Mouse (Mus musculus) neural tube, embryonic 11.5 days (tissue): Measurements from ENCODE around the gene Eef1b2. TPM values are rescaled to one million over a fixed set of nuclear protein-coding genes. Genes with fewer than 3 reads are reported as not detected.

ENCODE experiments used
- ATAC-seq: fragments of 200-750 bp; cut with Nextera tagmentation; 2 replicates; pipeline ENCODE4 v1.8.0; 2017; ENCODE audit warnings: moderate number of reproducible peaks, mild to moderate bottlenecking, moderate TSS enrichment, moderate library complexity; ENCODE audit not compliant: insufficient read depth, low FRiP score, low TSS enrichment
- DNase-seq: peaks from one replicate; pipeline ENCODE4 v3.0.0-alpha.2; 2015; ENCODE audit warnings: low spot score
- H3K27ac ChIP-seq: fragments of 300-500 bp; sonication (generic); 2 replicates; pipeline ENCODE4 v1.5.1; 2014; ENCODE audit warnings: low read depth, mild to moderate bottlenecking, low read length
- H3K27me3 ChIP-seq: fragments of 300-500 bp; sonication (generic); 2 replicates; pipeline ENCODE4 v1.6.1; 2014; ENCODE audit warnings: mild to moderate bottlenecking, low read length, mixed read lengths; ENCODE audit not compliant: control insufficient read depth, insufficient read depth
- H3K36me3 ChIP-seq: fragments of 300-500 bp; sonication (generic); 2 replicates; pipeline ENCODE4 v1.6.1; 2014; ENCODE audit warnings: mild to moderate bottlenecking, low read length, moderate library complexity, mixed read lengths; ENCODE audit not compliant: control insufficient read depth, insufficient read depth
- H3K4me1 ChIP-seq: fragments of 300-500 bp; sonication (generic); 2 replicates; pipeline ENCODE4 v1.6.1; 2014; ENCODE audit warnings: low read length, mixed read lengths; ENCODE audit not compliant: control insufficient read depth, insufficient read depth
- H3K4me2 ChIP-seq: fragments of 300-500 bp; sonication (generic); 2 replicates; pipeline ENCODE4 v1.6.1; 2014; ENCODE audit warnings: low read depth, mild to moderate bottlenecking, moderate library complexity
- H3K4me3 ChIP-seq: fragments of 300-500 bp; sonication (generic); 2 replicates; pipeline ENCODE4 v1.5.1; 2014; ENCODE audit warnings: low read depth, low read length
- H3K9ac ChIP-seq: fragments of 300-500 bp; sonication (generic); 2 replicates; pipeline ENCODE4 v1.6.1; 2014; ENCODE audit warnings: mild to moderate bottlenecking, low read length
- H3K9me3 ChIP-seq: fragments of 300-500 bp; sonication (generic); 2 replicates; pipeline ENCODE4 v1.6.1; 2016; ENCODE audit warnings: low read length; ENCODE audit not compliant: control insufficient read depth
- WGBS: fragments of 180-500 bp; shearing (Covaris S2); extraction: QIAGEN DNeasy Blood & Tissue Kit; methylation state at CpG from one replicate; pipeline ENCODE4 v1.1.7; 2014; 5-methylcytosine and 5-hydroxymethylcytosine counted together
- polyA plus RNA-seq: library from polyadenylated mRNA; unstranded; fragments of >200 nt; fragmentation: Nextera tagmentation; extraction: Ambion mirVana; gene quantifications from 2 replicates; pipeline ENCODE4 v1.2.1, GENCODE M21; 2014

The Eef1b2 gene
- polyA plus RNA-seq, 1 experiment from 2014 or later, result 557 TPM

DNA sequence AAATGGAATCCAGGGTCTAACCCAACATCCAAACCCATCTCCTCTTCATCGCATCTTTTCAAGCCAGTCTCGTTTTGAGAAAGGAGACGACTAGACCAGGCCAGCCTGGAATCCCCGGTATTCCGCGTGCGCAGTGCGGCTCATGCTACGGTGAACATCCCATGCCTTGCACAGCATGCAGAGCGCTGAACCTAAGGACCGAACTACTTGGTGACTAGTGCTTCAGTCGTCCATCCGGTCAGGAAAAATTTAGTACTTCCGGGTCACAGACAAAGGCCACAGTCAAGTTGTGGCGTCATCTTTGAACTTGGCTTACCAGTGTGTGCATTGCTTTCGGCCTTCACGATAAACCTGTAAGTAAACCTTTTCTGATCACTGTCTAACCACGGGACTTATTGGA is 23.7 kb downstream of the Eef1b2 start:
- 94% methylated on average over 18 of the region's 18 CpGs for WGBS
- no peak for ATAC-seq
- H3K27ac ChIP-seq, result no peak overlapping the region

DNA sequence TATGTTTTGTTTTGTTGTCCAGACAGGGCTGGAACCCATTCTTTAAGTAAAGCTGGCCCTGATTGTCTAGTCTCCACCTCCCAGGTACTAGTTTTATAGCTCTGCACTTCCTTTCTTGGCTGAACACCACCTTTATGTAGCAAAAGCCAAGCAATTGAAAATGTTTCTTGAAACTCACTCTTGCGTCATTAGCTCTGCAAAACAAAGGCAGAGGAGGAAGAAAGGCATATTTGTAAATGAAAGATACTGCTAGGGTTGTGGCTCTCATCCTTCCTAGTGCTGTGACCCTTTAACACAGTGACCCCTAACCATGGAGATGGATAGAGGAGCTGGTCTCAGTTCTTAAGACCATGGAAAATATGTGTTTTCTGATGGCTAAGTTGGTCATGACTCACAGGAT is 25.0 kb downstream of the Eef1b2 start:
- DNase-seq, result no peak
- Histone ChIP-seq H3K9ac (no peak overlapping the region), H3K9me3 (no peaks in the 10 kb centered on the region), H3K36me3 (no peaks in the 10 kb centered on the region), H3K27me3 (no peaks in the 10 kb centered on the region), H3K27ac (no peak overlapping the region), H3K4me1 (peaks cover 8% of the 10 kb centered on the region; the same call in 1 of the 2 replicates), H3K4me2 (no peak overlapping the region), H3K4me3 (no peak overlapping the region)
- ATAC-seq, result no peak
- 70% methylated on average over 1 of the region's 1 CpGs for WGBS

More for the DNA sequence above, 23.7 kb downstream of the Eef1b2 start:
- H3K4me2 ChIP-seq, result no peak overlapping the region
- H3K9ac ChIP-seq, result no peak overlapping the region
- peaks cover 8% of the 10 kb centered on the region; the same call in 1 of the 2 replicates for H3K4me1 ChIP-seq
- no peak overlapping the region for H3K4me3 ChIP-seq
- no peaks in the 10 kb centered on the region for H3K9me3 ChIP-seq
- no peaks in the 10 kb centered on the region for H3K36me3 ChIP-seq
- no peaks in the 10 kb centered on the region for H3K27me3 ChIP-seq
- DNase-seq, result no peak

DNA sequence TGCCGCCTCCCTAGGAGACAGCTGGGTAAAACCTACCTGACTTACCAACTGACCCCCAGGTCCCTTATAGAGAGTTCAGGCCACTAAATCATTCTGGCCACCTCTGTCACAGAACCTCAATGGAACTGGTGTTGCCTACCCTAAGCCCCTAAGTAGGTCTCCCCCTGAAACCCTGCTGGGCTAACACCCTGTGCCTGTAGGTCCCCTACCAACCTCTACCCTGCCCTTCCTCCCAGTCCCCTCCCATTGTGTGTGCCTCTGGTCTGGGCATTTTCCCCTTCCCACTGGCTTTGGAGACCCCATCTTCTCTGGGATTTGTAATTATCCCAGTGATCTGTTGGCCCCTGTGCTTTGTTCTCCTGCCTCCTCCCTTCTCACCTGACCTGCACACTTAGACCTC is 26.8 kb downstream of the Eef1b2 start:
- H3K4me2 ChIP-seq, result no peak overlapping the region
- H3K27ac ChIP-seq, result no peak overlapping the region; the same call in 1 of the 2 replicates
- H3K9me3 ChIP-seq, result no peaks in the 10 kb centered on the region
- DNase-seq (no peak), ATAC-seq (no peak)
- H3K27me3 ChIP-seq, result no peaks in the 10 kb centered on the region
- no peak overlapping the region for H3K9ac ChIP-seq
- whole genome bisulfite sequencing, result 53% methylated on average over 1 of the region's 1 CpGs
- H3K36me3 ChIP-seq, result no peaks in the 10 kb centered on the region
- no peak overlapping the region for H3K4me3 ChIP-seq
- peaks cover 8% of the 10 kb centered on the region; the same call in 1 of the 2 replicates for H3K4me1 ChIP-seq

DNA sequence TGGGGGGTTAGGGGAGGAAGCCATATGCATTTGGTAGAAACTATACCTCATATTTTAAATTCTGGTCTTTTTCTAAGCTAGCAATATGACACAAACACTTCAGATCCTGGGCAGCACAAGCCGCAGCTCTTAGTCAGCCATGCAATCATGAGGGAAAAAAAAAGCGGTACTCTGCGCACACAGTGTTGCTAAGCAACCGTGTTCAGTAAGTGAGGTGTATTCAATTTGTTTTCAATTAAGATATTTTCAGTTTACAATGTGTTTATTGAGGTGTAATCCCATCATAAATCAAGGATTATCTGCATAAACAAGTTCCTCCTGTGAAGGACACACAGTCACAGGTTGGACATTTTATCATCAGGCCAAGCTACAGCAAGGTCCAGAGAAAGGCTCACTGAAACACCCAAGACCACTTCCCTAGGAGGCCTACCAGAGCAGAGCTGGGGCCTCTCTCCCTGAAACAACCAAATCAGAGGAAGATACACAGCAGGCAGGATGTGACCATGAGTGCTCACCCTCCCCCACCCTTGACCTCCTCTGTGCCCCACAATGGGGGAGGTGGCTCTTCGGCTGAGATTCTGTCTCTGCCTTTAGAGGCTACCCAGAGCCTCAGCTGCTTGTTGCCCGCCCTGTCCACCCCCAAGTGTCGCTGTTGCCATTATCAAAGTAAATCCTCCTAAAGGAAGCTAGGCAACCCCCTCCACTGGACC is 27.5 kb downstream of the Eef1b2 start:
- DNase-seq, result peak; percentile 71

GRCm38 (mm10) chr1:63204660-63205394 is 28.2 kb downstream of the Eef1b2 start:
- H3K4me2 ChIP-seq, result no peak overlapping the region
- H3K4me3 ChIP-seq, result no peak overlapping the region
- H3K4me1 ChIP-seq, result peaks cover 8% of the 10 kb centered on the region; the same call in 1 of the 2 replicates
- H3K9ac ChIP-seq, result no peak overlapping the region
- no peak for DNase-seq
- H3K27ac ChIP-seq, result peak overlapping the region; percentile 45
- 34% methylated on average over 7 of the region's 7 CpGs for WGBS
- ATAC-seq, result peak; percentile 38; the same call in 1 of the 2 replicates
- H3K9me3 ChIP-seq, result no peaks in the 10 kb centered on the region
- H3K36me3 ChIP-seq, result no peaks in the 10 kb centered on the region
- H3K27me3 ChIP-seq, result no peaks in the 10 kb centered on the region

More for the DNA sequence above, 27.5 kb downstream of the Eef1b2 start:
- H3K9ac ChIP-seq, result no peak overlapping the region
- H3K27me3 ChIP-seq, result no peaks in the 10 kb centered on the region
- peak; percentile 63 for ATAC-seq
- H3K27ac ChIP-seq, result peak overlapping the region; percentile 45
- no peaks in the 10 kb centered on the region for H3K36me3 ChIP-seq
- H3K4me2 ChIP-seq, result no peak overlapping the region
- no peaks in the 10 kb centered on the region for H3K9me3 ChIP-seq
- no peak overlapping the region for H3K4me3 ChIP-seq
- WGBS, result 8% methylated on average over 7 of the region's 7 CpGs
- H3K4me1 ChIP-seq, result peaks cover 8% of the 10 kb centered on the region; the same call in 1 of the 2 replicates

DNA sequence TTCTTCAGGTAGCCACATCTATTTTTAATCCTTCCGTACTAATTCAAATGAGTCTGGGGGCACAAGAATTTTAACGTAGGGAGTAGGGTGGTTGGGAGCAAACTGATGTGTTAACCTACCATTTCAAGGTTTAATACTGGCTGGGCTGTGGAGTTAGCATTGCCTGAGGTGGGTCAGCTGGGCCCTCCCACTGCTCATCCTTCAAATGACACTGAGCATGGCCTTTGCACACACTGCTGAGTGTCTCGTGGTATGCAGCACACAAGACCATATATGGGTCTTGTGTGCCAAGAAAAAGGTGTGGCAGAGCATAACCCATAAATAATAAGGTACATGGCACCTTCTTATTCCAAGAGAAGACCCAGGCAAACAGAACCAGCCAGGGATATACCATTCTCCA is 31.0 kb downstream of the Eef1b2 start:
- peaks cover 8% of the 10 kb centered on the region; the same call in 1 of the 2 replicates for H3K4me1 ChIP-seq
- no peak for ATAC-seq

GRCm38 (mm10) chr1:63209861-63210529 is 33.4 kb downstream of the Eef1b2 start:
- no peak overlapping the region for H3K27ac ChIP-seq
- 15% methylated on average over 6 of the region's 6 CpGs for WGBS
- H3K36me3 ChIP-seq, result no peaks in the 10 kb centered on the region
- no peaks in the 10 kb centered on the region for H3K4me1 ChIP-seq
- H3K27me3 ChIP-seq, result no peaks in the 10 kb centered on the region
- DNase-seq (no peak), ATAC-seq (no peak)
- H3K9me3 ChIP-seq, result no peaks in the 10 kb centered on the region
- no peak overlapping the region for H3K4me3 ChIP-seq
- H3K4me2 ChIP-seq, result no peak overlapping the region
- no peak overlapping the region for H3K9ac ChIP-seq

More for the DNA sequence above, 31.0 kb downstream of the Eef1b2 start:
- Histone ChIP-seq H3K36me3 (no peaks in the 10 kb centered on the region), H3K27ac (no peak overlapping the region), H3K4me2 (no peak overlapping the region), H3K9me3 (no peaks in the 10 kb centered on the region), H3K4me3 (no peak overlapping the region), H3K9ac (no peak overlapping the region), H3K27me3 (no peaks in the 10 kb centered on the region)
- no peak for DNase-seq
- WGBS, result 88% methylated on average over 3 of the region's 3 CpGs

DNA sequence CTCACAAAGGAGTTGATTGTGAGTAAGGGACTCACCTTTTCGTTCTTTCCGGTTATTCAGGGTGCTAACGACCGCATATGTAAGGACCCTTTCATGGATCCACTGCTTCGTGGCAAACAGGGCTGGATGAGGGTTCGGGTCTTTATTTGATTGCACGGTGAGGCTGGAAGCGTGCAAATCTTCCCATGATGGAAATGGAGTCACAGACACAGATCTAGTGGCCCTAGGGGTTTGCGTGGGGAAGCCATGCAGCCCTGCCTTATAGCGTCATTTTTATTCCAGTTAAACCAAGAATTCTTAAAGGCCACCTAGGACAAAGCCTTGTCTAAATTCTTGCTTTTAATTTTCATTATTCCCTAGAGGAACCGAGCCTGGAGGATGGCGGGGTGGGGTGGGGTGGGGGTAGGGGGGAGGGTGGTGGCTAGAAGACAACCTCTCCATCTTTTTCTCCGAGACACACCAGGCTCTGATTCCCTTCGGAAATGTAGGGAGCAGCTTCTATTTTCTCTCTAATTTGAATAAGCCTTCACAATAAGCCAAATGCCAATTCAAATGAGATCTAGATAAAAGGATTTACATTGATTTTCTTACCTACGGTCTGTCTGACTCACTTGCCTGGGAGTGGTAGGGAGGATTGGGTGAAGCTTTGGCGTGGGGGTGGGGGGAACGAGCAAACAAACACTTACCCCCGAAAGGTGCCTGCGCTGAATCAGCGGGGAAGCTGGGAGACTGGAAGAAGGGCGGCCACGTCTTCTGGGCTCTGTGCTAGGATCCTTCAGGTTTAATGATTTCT is 37.0 kb downstream of the Eef1b2 start:
- Histone ChIP-seq H3K4me1 (no peaks in the 10 kb centered on the region), H3K4me3 (0 out of 2 replicates have a peak overlapping the region, but pooled peaks have one; percentile 8), H3K27ac (no peak overlapping the region), H3K9ac (peak overlapping the region; percentile 28), H3K9me3 (no peaks in the 10 kb centered on the region), H3K36me3 (no peaks in the 10 kb centered on the region), H3K27me3 (no peaks in the 10 kb centered on the region), H3K4me2 (peak overlapping the region; percentile 28; the same call in 1 of the 2 replicates)
- 23% methylated on average over 22 of the region's 22 CpGs for WGBS
- DNase-seq (peak; percentile 16), ATAC-seq (no peak)
